Mouse (Mus musculus) left cerebral cortex, adult 8-10 months (tissue): ENCODE measurements at regions not wholly inside any gene's neighbourhood (a gene's known extent, or its start where the extent isn't known, plus 50 kb on each side); places are given as distances from the start of the nearest gene placed in this dataset.

ENCODE experiments used
- DNase-seq, 2 experiments: peaks; one replicate each; pipeline ENCODE4 v3.0.0; 2022; ENCODE audit warnings: low spot score in 2 of 2

DNA sequence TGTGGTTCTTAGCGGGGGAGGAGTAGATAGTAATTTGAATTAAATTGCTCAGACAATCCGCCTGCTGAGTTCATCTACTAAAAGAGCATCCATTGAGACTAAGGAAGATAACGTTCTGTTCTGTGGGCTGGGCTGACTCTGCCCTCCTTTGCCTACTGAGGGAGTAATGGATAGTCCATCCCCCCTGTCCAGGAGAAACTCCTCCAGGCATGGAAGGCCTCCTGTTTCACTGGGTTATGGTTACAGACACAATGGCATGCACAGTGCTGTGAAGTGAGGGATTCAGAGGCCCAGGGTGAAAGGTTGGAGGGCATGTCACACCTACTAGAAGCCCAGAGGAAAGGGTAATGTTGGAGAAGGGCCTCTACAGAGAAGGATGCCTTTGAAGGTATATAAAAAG is 287.2 kb upstream of the Xrcc4 start:
- no peak for DNase-seq

DNA sequence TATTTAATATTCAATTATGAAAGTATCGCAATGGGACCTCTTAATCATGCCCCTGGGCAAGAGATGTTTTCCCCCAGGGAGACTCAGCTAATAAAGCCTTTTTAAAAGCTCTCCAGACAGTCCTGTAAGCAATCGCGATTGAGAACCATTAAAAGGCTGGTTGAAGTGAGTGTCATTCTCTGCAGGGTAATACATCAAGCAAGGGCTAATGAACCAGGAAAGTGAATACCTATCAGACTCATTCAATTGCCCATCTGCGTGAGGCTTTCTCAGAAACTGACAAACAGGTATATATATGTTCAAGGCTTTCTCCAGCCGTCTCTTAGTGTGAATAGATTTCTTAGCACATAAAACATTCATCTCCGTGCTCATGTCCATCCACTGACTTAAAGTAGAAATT is 286.8 kb upstream of the Xrcc4 start:
- DNase-seq: no peak

DNA sequence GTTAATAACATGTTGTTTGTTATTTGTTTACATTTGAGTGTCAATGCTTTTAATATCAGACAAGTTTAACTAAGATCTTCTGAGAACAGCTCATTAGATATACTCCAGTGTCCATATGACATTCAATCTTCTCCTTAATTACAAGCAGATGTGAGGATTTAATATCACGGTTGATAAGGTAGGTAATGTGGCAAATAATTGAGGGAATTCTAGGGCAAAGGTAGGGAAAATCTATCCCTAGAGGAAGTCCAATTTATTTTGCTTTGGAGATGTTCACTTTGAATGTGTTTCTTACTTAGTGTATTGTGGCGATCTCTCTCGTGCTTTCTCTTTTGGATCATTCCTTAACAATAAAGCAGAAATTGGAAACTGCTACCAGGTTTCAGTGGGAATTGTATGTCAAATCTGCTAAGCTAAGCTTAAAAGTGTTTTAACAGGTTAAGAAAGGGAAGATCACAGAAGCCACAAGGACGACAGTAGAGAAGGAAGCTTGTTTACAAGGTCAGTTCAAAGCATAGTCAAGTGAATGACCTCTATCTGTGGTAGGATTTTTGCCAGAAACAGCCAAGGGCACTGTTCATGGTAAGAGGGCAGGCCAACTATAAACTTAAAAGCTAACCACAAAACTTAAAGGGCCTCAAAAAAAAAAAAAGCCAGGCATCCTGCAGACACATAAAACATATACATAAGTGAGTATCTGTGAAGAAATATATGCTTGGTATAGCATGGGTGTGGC is 282.2 kb upstream of the Xrcc4 start:
- DNase-seq: no peak

GRCm38 (mm10) chr13:90370746-90371414 is 281.5 kb upstream of the Xrcc4 start:
- DNase-seq: no peak

- no peak for DNase-seq
Observed at GRCm38 (mm10) chr13:90364518-90365027, 275.2 kb upstream of the Xrcc4 start.

GRCm38 (mm10) chr13:90359861-90360601 is 270.6 kb upstream of the Xrcc4 start:
- DNase-seq: no peak

- DNase-seq: no peak
Observed at GRCm38 (mm10) chr13:90358149-90358548, 268.7 kb upstream of the Xrcc4 start.

DNA sequence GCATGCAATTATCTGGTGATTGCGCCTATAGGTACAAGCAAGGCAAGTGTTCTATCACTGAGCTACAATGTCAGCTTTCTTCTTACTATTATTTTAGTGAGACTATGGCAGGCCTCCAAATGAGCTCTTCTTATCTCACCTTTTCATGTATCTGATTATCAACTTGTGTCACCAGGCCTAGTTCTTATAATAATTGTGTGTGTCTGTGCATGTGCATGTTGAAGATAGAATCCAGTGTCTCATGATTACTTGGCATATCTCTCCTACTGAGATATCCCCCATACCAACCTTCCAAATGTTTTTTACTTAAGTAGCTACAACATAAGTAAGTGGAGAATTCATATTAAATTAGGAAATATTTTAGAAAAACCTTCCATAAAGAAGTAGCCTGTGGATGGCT is 266.2 kb upstream of the Xrcc4 start:
- DNase-seq: no peak

- DNase-seq: no peak
Observed at GRCm38 (mm10) chr13:90342823-90343222, 253.4 kb upstream of the Xrcc4 start.

DNA sequence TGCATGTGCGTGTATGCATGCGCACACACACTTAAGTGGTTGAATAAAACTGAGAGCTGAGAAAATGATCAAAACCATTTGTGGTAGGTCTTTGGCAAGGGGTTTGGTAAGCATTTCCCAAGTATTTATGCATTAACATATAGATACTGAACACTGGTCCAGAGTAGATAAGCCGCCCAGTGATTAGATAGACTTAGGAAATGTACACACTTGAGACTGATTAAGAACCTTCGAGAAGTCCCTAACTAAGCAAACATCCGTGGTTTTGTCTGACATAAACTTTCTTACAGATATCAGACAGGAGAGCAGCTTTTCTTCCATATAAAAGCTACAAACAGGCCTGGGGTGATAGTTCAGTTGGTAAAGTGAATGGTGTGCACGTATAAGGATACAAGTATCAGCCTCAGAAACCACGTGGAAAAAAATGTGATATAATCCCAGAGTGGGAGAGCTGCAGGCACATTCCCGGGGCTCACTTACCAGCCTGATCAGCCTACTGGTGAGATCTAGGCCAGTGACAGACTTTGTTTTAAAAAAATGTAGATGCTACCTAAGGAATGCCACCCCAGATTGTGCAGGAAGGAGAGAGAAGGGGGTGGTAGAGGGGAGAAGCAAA is 252.3 kb upstream of the Xrcc4 start:
- DNase-seq: no peak

GRCm38 (mm10) chr13:90340647-90341160 is 251.3 kb upstream of the Xrcc4 start:
- no peak for DNase-seq

DNA sequence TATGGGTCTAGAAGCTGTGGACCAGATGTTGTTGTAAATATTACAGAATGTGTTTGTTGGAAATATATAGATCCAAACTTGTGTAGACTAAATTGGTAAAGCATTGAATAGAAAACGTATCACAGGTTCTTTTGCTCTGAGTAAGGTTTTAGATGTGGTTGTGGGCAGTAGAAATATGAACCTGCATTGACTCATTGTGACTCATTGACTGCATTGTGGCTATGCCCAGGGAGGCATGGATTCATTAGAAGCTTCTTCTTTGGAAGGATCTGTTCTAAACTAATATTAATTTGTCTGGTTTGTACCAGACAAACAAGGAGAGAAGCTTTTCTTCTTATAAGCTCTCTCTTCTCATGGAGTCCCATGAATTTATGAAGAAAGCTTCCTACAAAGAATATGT is 248.2 kb upstream of the Xrcc4 start:
- DNase-seq: no peak

GRCm38 (mm10) chr13:90335741-90336037 is 246.3 kb upstream of the Xrcc4 start:
- DNase-seq: no peak

DNA sequence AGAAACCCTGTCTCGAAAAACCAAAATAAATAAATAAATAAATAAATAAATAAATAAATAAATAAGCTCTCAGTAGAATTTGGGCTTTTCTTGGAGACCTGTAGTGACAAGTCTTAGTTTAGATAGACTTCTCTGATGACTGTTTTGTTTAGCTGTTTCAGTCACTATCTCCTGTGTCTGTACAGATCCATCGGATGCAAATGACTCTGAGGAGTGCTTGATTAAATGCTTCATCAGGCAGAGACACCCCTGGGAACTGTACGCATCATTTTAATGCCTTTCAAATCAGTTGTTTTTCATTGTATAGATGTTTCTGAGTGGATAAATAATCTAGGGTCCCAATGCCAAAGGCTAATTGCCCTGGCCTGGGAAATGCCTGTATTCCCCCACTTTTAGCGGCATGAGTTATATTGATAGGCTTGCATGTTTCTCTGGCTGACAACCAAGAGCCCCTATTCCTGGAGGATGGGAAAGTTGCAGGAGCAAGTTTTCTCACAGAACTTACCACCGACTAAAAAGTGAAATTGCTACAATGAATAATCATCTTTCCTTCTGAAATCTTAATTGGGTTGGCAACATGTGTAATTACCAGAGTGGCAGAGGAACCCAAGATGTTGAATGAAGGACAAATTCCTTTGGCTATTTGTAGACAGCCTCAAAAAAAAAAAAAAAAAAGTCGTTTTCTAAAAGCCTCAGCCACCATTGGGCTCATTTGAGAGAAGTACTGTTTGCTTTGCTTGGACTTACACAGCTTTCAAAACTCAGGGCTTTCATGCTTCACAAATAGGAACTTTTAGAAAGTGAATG is 245.7 kb upstream of the Xrcc4 start:
- no peak for DNase-seq

DNA sequence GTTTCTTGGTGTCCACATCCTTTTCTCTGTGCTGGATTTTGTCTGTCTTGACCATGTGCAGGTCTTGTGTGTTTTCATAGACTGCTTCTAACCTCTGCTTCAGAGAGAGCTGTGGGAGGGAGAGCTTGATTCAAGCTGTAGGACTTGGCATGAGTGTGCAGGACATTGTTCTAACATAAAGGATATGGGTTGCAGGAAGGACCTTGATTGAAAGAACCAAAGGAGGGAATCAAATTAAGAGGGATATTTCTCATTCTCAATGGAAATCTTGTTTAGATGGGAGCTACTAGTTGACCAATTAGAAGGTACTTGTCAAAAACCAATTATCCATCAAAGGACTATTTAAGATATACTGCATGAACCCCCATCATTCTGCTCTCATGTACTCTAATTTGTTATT is 244.9 kb upstream of the Xrcc4 start:
- DNase-seq: no peak

DNA sequence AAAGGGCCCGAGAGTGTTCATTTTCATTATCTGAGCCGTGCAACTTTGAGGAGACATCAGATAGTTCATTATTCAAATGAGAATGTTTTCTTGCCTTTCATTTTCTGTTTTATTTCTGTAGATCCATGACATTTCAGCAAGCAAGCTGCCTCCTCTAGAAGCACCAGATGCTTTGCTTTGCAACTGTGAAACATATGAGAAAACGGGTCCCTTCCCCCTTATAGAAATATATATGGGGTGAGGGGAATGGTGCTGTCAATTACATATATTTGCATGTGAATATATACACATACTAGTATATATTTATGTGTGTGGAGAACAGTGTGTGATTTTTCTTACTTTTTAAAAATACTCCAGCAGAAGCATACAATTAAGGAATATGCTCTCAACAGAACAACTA is 235.8 kb upstream of the Xrcc4 start:
- DNase-seq: no peak

- no peak for DNase-seq
Observed at GRCm38 (mm10) chr13:90313209-90313978, 224.0 kb upstream of the Xrcc4 start.

DNA sequence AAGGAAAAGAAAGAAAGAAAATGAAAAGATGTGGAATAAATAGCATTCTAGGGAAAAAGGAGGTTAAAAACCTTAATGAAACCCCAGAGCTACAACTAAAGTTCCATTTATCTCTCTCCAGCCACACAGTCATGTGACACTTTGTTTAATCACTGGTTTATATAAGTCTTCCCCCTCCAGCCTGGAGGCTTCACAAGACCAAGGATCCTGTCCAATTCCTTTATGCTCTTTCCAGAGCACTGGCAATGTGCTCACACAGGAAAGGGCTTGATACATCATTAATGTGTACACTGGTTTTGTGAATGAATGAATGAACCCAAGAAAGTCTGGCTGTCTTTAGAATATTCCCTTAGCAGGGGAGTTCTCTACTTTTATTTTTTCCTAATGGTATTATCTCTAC is 221.1 kb upstream of the Xrcc4 start:
- no peak for DNase-seq

- DNase-seq: no peak
Observed at GRCm38 (mm10) chr13:90300481-90300880, 211.1 kb upstream of the Xrcc4 start.

GRCm38 (mm10) chr13:90294648-90295007 is 205.2 kb upstream of the Xrcc4 start:
- DNase-seq: no peak
